Comparison of ENCODE assay signal across 8 mouse cellular contexts in genomic region chr13:112464626-112465287, GRCm38 (mm10). TPM values are rescaled to one million over a fixed set of nuclear protein-coding genes. Genes with fewer than 3 reads are reported as not detected.
DNase-seq lines count a peak whose midpoint lies in the region; ATAC-seq lines count a peak whose summit lies in the region.

No protein-coding gene starts in this region.

- no peak for ATAC-seq in monocyte, adult 5-6 weeks (replicated peaks; ENCODE audit: insufficient number of reproducible peaks, low FRiP score, low TSS enrichment, poor library complexity, severe bottlenecking)

- DNase-seq in A20 (ENCODE audit: low read depth, low spot score) (peak; percentile 49), MN1 (ENCODE audit: low spot score) (peak; percentile 20)
- peak; percentile 18 for DNase-seq in forelimb bud, embryonic 11.5 days (ENCODE audit: low read depth, low spot score)
- peak; percentile 23 for DNase-seq in kidney, adult 18-20 months
- DNase-seq in lung, postnatal 25 days (ENCODE audit: low spot score), result peak; percentile 51
- no peak for DNase-seq in ovary, adult 18-20 months (ENCODE audit: low spot score)
- DNase-seq in layer of hippocampus, postnatal 10 days (ENCODE audit: low spot score in 2 of 2), result no peak

RNA-seq across cellular contexts. Expression of gene Il6st, which starts 0.9 kb away (rescaled TPM):
- 23.5 to 26.3 TPM (median 23.8 TPM) in 3 replicates for total RNA-seq in monocyte, adult 5-6 weeks (2017)
- total RNA-seq in layer of hippocampus, postnatal 10 days (2021), result 10 to 100 TPM; 80.5 to 92.4 TPM

Comparison
In these comparisons a context has a peak if more than half of its experiments do, and no peak if none do; other contexts are left out.
1. DNase-seq: peak in A20 (single experiment), MN1 (single experiment), forelimb bud, embryonic 11.5 days (single experiment), kidney, adult 18-20 months (single experiment) and lung, postnatal 25 days (single experiment); none in ovary, adult 18-20 months (single experiment) and layer of hippocampus, postnatal 10 days (0 of 2).